Mouse (Mus musculus) heart, embryonic 10.5 days (tissue): ENCODE data around the gene Cmip. TPM values are rescaled to one million over a fixed set of nuclear protein-coding genes. Genes with fewer than 3 reads are reported as not detected.
A peak's percentile ranks its signal among the peaks of the same experiment; 100 is the strongest.

Experiments used
- DNase-seq: peaks from one replicate; pipeline ENCODE4 v3.0.0-alpha.2; 2017; ENCODE audit warnings: low spot score
- H3K27ac ChIP-seq: fragments of 300-500 bp; sonication (generic); 2 replicates; pipeline ENCODE4 v1.5.1; 2016; ENCODE audit warnings: mild to moderate bottlenecking
- H3K27me3 ChIP-seq: fragments of 300-500 bp; sonication (generic); 2 replicates; pipeline ENCODE4 v1.6.1; 2016; ENCODE audit warnings: mild to moderate bottlenecking; ENCODE audit not compliant: poor library complexity, insufficient read depth, severe bottlenecking
- H3K36me3 ChIP-seq: fragments of 300-500 bp; sonication (generic); 2 replicates; pipeline ENCODE4 v1.6.1; 2016; ENCODE audit warnings: mild to moderate bottlenecking, moderate library complexity
- H3K4me1 ChIP-seq: fragments of 300-500 bp; sonication (generic); 2 replicates; pipeline ENCODE4 v1.6.1; 2016; ENCODE audit warnings: mild to moderate bottlenecking
- H3K4me3 ChIP-seq: fragments of 300-500 bp; sonication (generic); 2 replicates; pipeline ENCODE4 v1.5.1; 2016; ENCODE audit warnings: mild to moderate bottlenecking, moderate library complexity
- H3K9me3 ChIP-seq: fragments of 300-500 bp; sonication (generic); 2 replicates; pipeline ENCODE4 v1.6.1; 2016; ENCODE audit warnings: mild to moderate bottlenecking, moderate library complexity
- WGBS: fragments of 180-500 bp; shearing (Covaris S2); methylation state at CpG from one replicate; pipeline ENCODE4 v1.1.7; 2016; 5-methylcytosine and 5-hydroxymethylcytosine counted together
- polyA plus RNA-seq: library from polyadenylated mRNA; unstranded; fragments of >200 nt; fragmentation: Nextera tagmentation; extraction: Ambion mirVana; gene quantifications from 2 replicates; pipeline ENCODE4 v1.2.1, GENCODE M21; 2016

Cmip gene
- polyA plus RNA-seq, 1 experiment from 2014 or later, result 8.3 TPM

- peaks cover 60% of the 10 kb centered on the region for H3K4me1 ChIP-seq
- H3K9me3 ChIP-seq, result no peaks in the 10 kb centered on the region
- no peak for DNase-seq
- no peaks in the 10 kb centered on the region for H3K27me3 ChIP-seq
- no peak overlapping the region for H3K4me3 ChIP-seq
- H3K36me3 ChIP-seq, result no peaks in the 10 kb centered on the region
- peak overlapping the region; percentile 32; the same call in 1 of the 2 replicates for H3K27ac ChIP-seq
- 60% methylated on average over 8 of the region's 8 CpGs for WGBS
These were observed 113.1 kb downstream of the Cmip start for GRCm38 (mm10) chr8:117370009-117370408.

- peak overlapping the region; percentile 22; the same call in 1 of the 2 replicates for H3K27ac ChIP-seq
- DNase-seq, result no peak
- H3K9me3 ChIP-seq, result no peaks in the 10 kb centered on the region
- H3K4me1 ChIP-seq, result peaks cover 59% of the 10 kb centered on the region
- H3K4me3 ChIP-seq, result no peak overlapping the region
- no peaks in the 10 kb centered on the region for H3K27me3 ChIP-seq
- 72% methylated on average over 7 of the region's 7 CpGs for WGBS
- H3K36me3 ChIP-seq, result no peaks in the 10 kb centered on the region
These were observed 114.3 kb downstream of the Cmip start for GRCm38 (mm10) chr8:117371189-117371588.

GRCm38 (mm10) chr8:117372070-117372469 is 115.2 kb downstream of the Cmip start:
- no peak for DNase-seq
- H3K36me3 ChIP-seq, result no peaks in the 10 kb centered on the region
- H3K9me3 ChIP-seq, result no peaks in the 10 kb centered on the region
- peaks cover 58% of the 10 kb centered on the region for H3K4me1 ChIP-seq
- H3K27me3 ChIP-seq, result no peaks in the 10 kb centered on the region
- H3K4me3 ChIP-seq, result no peak overlapping the region
- no peak overlapping the region for H3K27ac ChIP-seq
- WGBS, result 53% methylated on average over 12 of the region's 12 CpGs

GRCm38 (mm10) chr8:117373001-117373428 is 116.2 kb downstream of the Cmip start:
- H3K27me3 ChIP-seq, result no peaks in the 10 kb centered on the region
- 76% methylated on average over 11 of the region's 11 CpGs for WGBS
- H3K9me3 ChIP-seq, result no peaks in the 10 kb centered on the region
- H3K27ac ChIP-seq, result 0 out of 2 replicates have a peak overlapping the region, but pooled peaks have one; percentile 22
- H3K4me1 ChIP-seq, result peaks cover 51% of the 10 kb centered on the region
- peaks cover 4% of the 10 kb centered on the region; the same call in 1 of the 2 replicates for H3K36me3 ChIP-seq
- no peak overlapping the region for H3K4me3 ChIP-seq
- no peak for DNase-seq

GRCm38 (mm10) chr8:117374087-117374486 is 117.2 kb downstream of the Cmip start:
- H3K4me3 ChIP-seq, result no peak overlapping the region
- 77% methylated on average over 3 of the region's 3 CpGs for WGBS
- H3K27me3 ChIP-seq, result no peaks in the 10 kb centered on the region
- H3K9me3 ChIP-seq, result no peaks in the 10 kb centered on the region
- H3K36me3 ChIP-seq, result peaks cover 10% of the 10 kb centered on the region; the same call in 1 of the 2 replicates
- no peak overlapping the region for H3K27ac ChIP-seq
- no peak for DNase-seq
- H3K4me1 ChIP-seq, result peaks cover 53% of the 10 kb centered on the region

GRCm38 (mm10) chr8:117376997-117377396 is 120.1 kb downstream of the Cmip start:
- Histone ChIP-seq H3K27me3 (no peaks in the 10 kb centered on the region), H3K36me3 (peaks cover 10% of the 10 kb centered on the region; the same call in 1 of the 2 replicates), H3K4me3 (no peak overlapping the region), H3K9me3 (no peaks in the 10 kb centered on the region), H3K4me1 (peaks cover 37% of the 10 kb centered on the region), H3K27ac (no peak overlapping the region)
- 83% methylated on average over 16 of the region's 16 CpGs for WGBS
- DNase-seq, result no peak

GRCm38 (mm10) chr8:117378625-117379024 is 121.8 kb downstream of the Cmip start:
- Histone ChIP-seq H3K36me3 (peaks cover 10% of the 10 kb centered on the region; the same call in 1 of the 2 replicates), H3K9me3 (no peaks in the 10 kb centered on the region), H3K27me3 (no peaks in the 10 kb centered on the region), H3K27ac (no peak overlapping the region), H3K4me1 (peaks cover 28% of the 10 kb centered on the region), H3K4me3 (no peak overlapping the region)
- DNase-seq, result no peak
- WGBS, result 75% methylated on average over 7 of the region's 7 CpGs

- peaks cover 28% of the 10 kb centered on the region for H3K4me1 ChIP-seq
- WGBS, result 58% methylated on average over 10 of the region's 10 CpGs
- H3K27me3 ChIP-seq, result no peaks in the 10 kb centered on the region
- no peaks in the 10 kb centered on the region for H3K9me3 ChIP-seq
- peak overlapping the region; percentile 48; the same call in 1 of the 2 replicates for H3K27ac ChIP-seq
- peaks cover 15% of the 10 kb centered on the region for H3K36me3 ChIP-seq
- no peak overlapping the region for H3K4me3 ChIP-seq
- DNase-seq, result no peak
These were observed 122.3 kb downstream of the Cmip start for GRCm38 (mm10) chr8:117379131-117379530.

- 63% methylated on average over 8 of the region's 8 CpGs for WGBS
- no peak overlapping the region for H3K4me3 ChIP-seq
- DNase-seq, result no peak
- H3K4me1 ChIP-seq, result peaks cover 28% of the 10 kb centered on the region; the same call in 1 of the 2 replicates
- no peaks in the 10 kb centered on the region for H3K27me3 ChIP-seq
- H3K36me3 ChIP-seq, result peaks cover 25% of the 10 kb centered on the region
- H3K9me3 ChIP-seq, result no peaks in the 10 kb centered on the region
- H3K27ac ChIP-seq, result peak overlapping the region; percentile 74
These were observed 123.9 kb downstream of the Cmip start for GRCm38 (mm10) chr8:117380796-117381195.

GRCm38 (mm10) chr8:117386142-117386541 is 129.3 kb downstream of the Cmip start:
- Histone ChIP-seq H3K4me3 (no peak overlapping the region), H3K4me1 (peaks cover 42% of the 10 kb centered on the region), H3K27me3 (no peaks in the 10 kb centered on the region), H3K36me3 (peaks cover 15% of the 10 kb centered on the region), H3K27ac (no peak overlapping the region), H3K9me3 (no peaks in the 10 kb centered on the region)
- DNase-seq, result no peak
- 66% methylated on average over 2 of the region's 2 CpGs for WGBS

GRCm38 (mm10) chr8:117387642-117388041 is 130.8 kb downstream of the Cmip start:
- H3K27ac ChIP-seq, result peak overlapping the region; percentile 79
- H3K4me1 ChIP-seq, result peaks cover 47% of the 10 kb centered on the region
- peaks cover 15% of the 10 kb centered on the region for H3K36me3 ChIP-seq
- H3K9me3 ChIP-seq, result no peaks in the 10 kb centered on the region
- no peak overlapping the region for H3K4me3 ChIP-seq
- WGBS, result 60% methylated on average over 10 of the region's 10 CpGs
- H3K27me3 ChIP-seq, result no peaks in the 10 kb centered on the region
- DNase-seq, result no peak

- no peaks in the 10 kb centered on the region for H3K9me3 ChIP-seq
- peak overlapping the region; percentile 79; the same call in 1 of the 2 replicates for H3K27ac ChIP-seq
- 62% methylated on average over 8 of the region's 8 CpGs for WGBS
- DNase-seq, result peak; percentile 82
- peaks cover 47% of the 10 kb centered on the region for H3K4me1 ChIP-seq
- no peak overlapping the region for H3K4me3 ChIP-seq
- H3K36me3 ChIP-seq, result peaks cover 15% of the 10 kb centered on the region
- H3K27me3 ChIP-seq, result no peaks in the 10 kb centered on the region
These were observed 131.5 kb downstream of the Cmip start for GRCm38 (mm10) chr8:117388370-117388769.

GRCm38 (mm10) chr8:117393853-117394252 is 137.0 kb downstream of the Cmip start:
- H3K27ac ChIP-seq, result no peak overlapping the region; the same call in 1 of the 2 replicates
- H3K27me3 ChIP-seq, result no peaks in the 10 kb centered on the region
- no peaks in the 10 kb centered on the region for H3K9me3 ChIP-seq
- WGBS, result 83% methylated on average over 6 of the region's 6 CpGs
- H3K4me1 ChIP-seq, result peaks cover 36% of the 10 kb centered on the region
- DNase-seq, result no peak
- no peak overlapping the region for H3K4me3 ChIP-seq
- peaks cover 17% of the 10 kb centered on the region for H3K36me3 ChIP-seq

- no peak overlapping the region for H3K4me3 ChIP-seq
- peaks cover 17% of the 10 kb centered on the region for H3K36me3 ChIP-seq
- peaks cover 26% of the 10 kb centered on the region; the same call in 1 of the 2 replicates for H3K4me1 ChIP-seq
- no peaks in the 10 kb centered on the region for H3K9me3 ChIP-seq
- DNase-seq, result no peak
- H3K27me3 ChIP-seq, result no peaks in the 10 kb centered on the region
- WGBS, result 79% methylated on average over 7 of the region's 7 CpGs
- H3K27ac ChIP-seq, result 0 out of 2 replicates have a peak overlapping the region, but pooled peaks have one; percentile 11
These were observed 138.2 kb downstream of the Cmip start for GRCm38 (mm10) chr8:117395055-117395454.
